Mouse (Mus musculus): ENCODE measurements around the gene Ctc1. TPM values are rescaled to one million over a fixed set of nuclear protein-coding genes. Genes with fewer than 3 reads are reported as not detected.

Ctc1 gene
- polyA plus RNA-seq, 1 experiment from 2014 or later, result 79.1 TPM

DNA sequence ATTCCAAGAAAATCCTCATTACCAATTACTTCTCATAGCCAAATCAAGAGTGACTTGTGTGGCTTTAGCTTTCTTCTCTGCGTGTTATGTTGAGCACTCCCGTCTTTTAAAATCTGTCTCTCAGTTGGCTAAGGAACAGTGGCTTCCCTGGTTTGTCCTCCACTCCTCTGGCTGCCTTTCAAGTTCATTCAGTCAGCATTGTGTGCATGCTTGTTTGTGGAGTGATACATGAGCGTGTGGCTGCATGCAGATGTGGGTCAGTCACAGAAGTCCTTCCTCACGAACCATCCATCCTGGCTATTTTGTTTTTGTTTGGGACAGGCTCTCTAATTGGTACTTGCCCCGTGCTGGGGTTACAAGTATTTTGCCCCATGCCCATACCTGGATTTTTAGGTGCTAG lies 60.9 kb downstream of the Ctc1 start:
- peaks cover 15% of the 10 kb centered on the region for H3K4me1 ChIP-seq (replicated peaks; ENCODE audit: control insufficient read depth, insufficient read depth, low read length)
- no peaks in the 10 kb centered on the region for H3K36me3 ChIP-seq (ENCODE audit: control insufficient read depth, insufficient read depth)
- 43% methylated on average over 5 of the region's 5 CpGs for WGBS
- H3K4me2 ChIP-seq (ENCODE audit: low read length), result no peak overlapping the region
- H3K9ac ChIP-seq (replicated peaks; ENCODE audit: low read depth, low read length), result no peak overlapping the region
- H3K9me3 ChIP-seq (ENCODE audit: control insufficient read depth, low read length), result no peaks in the 10 kb centered on the region
- no peaks in the 10 kb centered on the region for H3K27me3 ChIP-seq (replicated peaks; ENCODE audit: control insufficient read depth, insufficient read depth, low read length)
- no peak overlapping the region for H3K27ac ChIP-seq (ENCODE audit: low read length)
- no peak for ATAC-seq
- no peak overlapping the region for H3K4me3 ChIP-seq (replicated peaks; ENCODE audit: low read length)

DNA sequence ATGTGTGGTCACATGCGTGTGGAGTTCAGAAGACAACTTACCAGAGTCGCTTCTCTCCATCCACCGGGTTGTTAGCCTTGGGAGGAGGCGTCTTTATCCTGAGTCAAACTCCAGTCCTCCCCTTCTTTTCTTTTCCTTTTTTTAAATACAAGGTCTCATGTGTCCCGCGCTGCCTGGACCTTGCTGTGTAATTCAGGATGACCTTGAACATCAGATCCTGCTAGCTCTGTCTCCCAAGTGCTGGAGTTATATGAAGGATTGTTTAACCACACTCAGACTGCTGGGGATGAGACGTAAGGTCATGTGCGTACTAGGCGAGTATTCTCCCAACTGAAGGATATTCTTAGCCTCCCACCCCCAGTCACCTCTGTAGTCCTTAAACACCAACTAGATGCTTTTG lies 61.6 kb downstream of the Ctc1 start:
- H3K9me3 ChIP-seq (ENCODE audit: control insufficient read depth, low read length), result no peaks in the 10 kb centered on the region
- no peak overlapping the region for H3K27ac ChIP-seq (ENCODE audit: low read length)
- H3K36me3 ChIP-seq (ENCODE audit: control insufficient read depth, insufficient read depth), result no peaks in the 10 kb centered on the region
- H3K4me3 ChIP-seq (replicated peaks; ENCODE audit: low read length), result no peak overlapping the region
- no peak overlapping the region for H3K4me2 ChIP-seq (ENCODE audit: low read length)
- H3K9ac ChIP-seq (replicated peaks; ENCODE audit: low read depth, low read length), result no peak overlapping the region
- WGBS, result 83% methylated on average over 9 of the region's 9 CpGs
- no peaks in the 10 kb centered on the region for H3K27me3 ChIP-seq (replicated peaks; ENCODE audit: control insufficient read depth, insufficient read depth, low read length)
- ATAC-seq, result no peak
- H3K4me1 ChIP-seq (replicated peaks; ENCODE audit: control insufficient read depth, insufficient read depth, low read length), result peaks cover 10% of the 10 kb centered on the region

- no peak for ATAC-seq
- Histone ChIP-seq H3K27me3 (replicated peaks; ENCODE audit: control insufficient read depth, insufficient read depth, low read length) (no peaks in the 10 kb centered on the region), H3K9ac (replicated peaks; ENCODE audit: low read depth, low read length) (no peak overlapping the region), H3K4me3 (replicated peaks; ENCODE audit: low read length) (no peak overlapping the region), H3K4me2 (ENCODE audit: low read length) (no peak overlapping the region), H3K36me3 (ENCODE audit: control insufficient read depth, insufficient read depth) (no peaks in the 10 kb centered on the region), H3K4me1 (replicated peaks; ENCODE audit: control insufficient read depth, insufficient read depth, low read length) (peaks cover 6% of the 10 kb centered on the region; the same call in 1 of the 2 replicates), H3K27ac (ENCODE audit: low read length) (no peak overlapping the region), H3K9me3 (ENCODE audit: control insufficient read depth, low read length) (no peaks in the 10 kb centered on the region)
- WGBS, result 89% methylated on average over 6 of the region's 6 CpGs
Observed at GRCm38 (mm10) chr11:69078041-69078440, 62.3 kb downstream of the Ctc1 start.

DNA sequence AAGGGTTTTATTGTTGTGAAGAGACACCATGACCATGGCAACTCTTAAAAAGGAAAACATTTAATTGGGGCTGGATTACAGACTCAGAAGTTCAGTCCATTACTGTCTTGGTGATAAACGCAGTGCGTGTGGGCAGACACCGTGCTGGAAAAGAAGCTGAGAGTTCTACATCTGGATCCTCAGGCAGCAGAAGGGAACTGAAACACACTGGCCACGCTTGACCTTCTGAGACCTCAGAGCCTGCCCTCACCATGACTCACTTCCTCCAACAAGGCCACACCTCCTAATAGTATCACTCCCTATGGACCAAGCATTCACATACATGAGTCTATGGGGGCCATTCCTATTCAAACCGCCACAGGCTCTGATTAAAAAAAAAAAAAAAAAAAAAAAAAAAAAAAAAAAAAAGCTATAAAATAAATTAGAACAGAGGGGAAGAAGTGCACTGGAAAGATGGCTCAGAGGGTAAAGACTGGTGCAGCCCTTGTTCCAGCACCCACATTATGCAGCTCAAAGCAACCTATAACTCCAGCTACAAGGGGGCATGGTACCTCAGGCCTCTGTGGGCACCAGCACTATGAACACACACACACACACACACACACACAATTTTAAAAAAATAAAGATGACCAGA lies 63.2 kb downstream of the Ctc1 start:
- Histone ChIP-seq H3K9ac (replicated peaks; ENCODE audit: low read depth, low read length) (no peak overlapping the region), H3K27ac (ENCODE audit: low read length) (no peak overlapping the region), H3K9me3 (ENCODE audit: control insufficient read depth, low read length) (no peaks in the 10 kb centered on the region), H3K4me1 (replicated peaks; ENCODE audit: control insufficient read depth, insufficient read depth, low read length) (peaks cover 5% of the 10 kb centered on the region; the same call in 1 of the 2 replicates), H3K4me3 (replicated peaks; ENCODE audit: low read length) (no peak overlapping the region), H3K4me2 (ENCODE audit: low read length) (no peak overlapping the region), H3K27me3 (replicated peaks; ENCODE audit: control insufficient read depth, insufficient read depth, low read length) (no peaks in the 10 kb centered on the region), H3K36me3 (ENCODE audit: control insufficient read depth, insufficient read depth) (no peaks in the 10 kb centered on the region)
- ATAC-seq, result no peak
- WGBS, result 85% methylated on average over 5 of the region's 5 CpGs

DNA sequence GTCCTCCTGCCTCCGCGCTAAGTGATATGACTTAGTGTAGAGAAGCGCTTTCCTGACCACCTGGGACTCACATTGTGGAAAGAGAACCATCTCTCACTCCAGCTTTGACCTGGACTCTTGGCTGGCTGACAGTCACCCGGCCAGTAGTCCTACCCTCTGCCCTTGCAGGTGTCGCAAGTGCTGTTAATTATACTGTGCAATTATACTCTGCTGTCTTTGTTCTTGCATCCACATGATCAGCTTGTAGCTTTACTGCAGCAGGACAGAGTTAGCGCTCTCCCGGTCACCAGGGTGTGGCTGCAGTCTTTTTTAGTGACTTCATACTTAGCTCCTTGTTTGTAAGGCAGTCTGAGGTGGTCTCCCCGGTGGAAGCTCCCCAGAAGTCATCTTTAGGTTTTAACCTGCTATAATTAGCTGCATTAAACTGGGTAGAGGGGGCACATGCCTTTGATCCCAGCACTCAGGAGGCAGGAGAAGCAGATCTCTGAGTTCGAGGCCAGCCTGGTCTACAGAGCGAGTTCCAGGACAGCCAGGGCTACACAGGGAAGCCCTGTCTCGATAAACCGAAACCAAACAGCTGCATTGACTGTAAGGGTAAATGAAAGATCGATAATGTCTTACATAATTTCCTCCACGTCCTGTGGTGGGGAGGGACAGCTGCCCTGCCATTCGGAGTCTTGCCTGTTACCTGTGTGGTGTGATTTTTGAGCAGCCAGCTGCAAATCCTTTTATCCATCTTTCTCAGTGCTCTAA lies 64.6 kb downstream of the Ctc1 start:
- no peaks in the 10 kb centered on the region for H3K4me1 ChIP-seq (replicated peaks; ENCODE audit: control insufficient read depth, insufficient read depth, low read length)
- WGBS, result 83% methylated on average over 15 of the region's 15 CpGs
- H3K9me3 ChIP-seq (ENCODE audit: control insufficient read depth, low read length), result no peaks in the 10 kb centered on the region
- H3K27me3 ChIP-seq (replicated peaks; ENCODE audit: control insufficient read depth, insufficient read depth, low read length), result no peaks in the 10 kb centered on the region
- no peak overlapping the region for H3K9ac ChIP-seq (replicated peaks; ENCODE audit: low read depth, low read length)
- H3K4me3 ChIP-seq (replicated peaks; ENCODE audit: low read length), result no peak overlapping the region
- no peak for ATAC-seq
- H3K36me3 ChIP-seq (ENCODE audit: control insufficient read depth, insufficient read depth), result no peaks in the 10 kb centered on the region
- H3K4me2 ChIP-seq (ENCODE audit: low read length), result no peak overlapping the region
- H3K27ac ChIP-seq (ENCODE audit: low read length), result no peak overlapping the region

DNA sequence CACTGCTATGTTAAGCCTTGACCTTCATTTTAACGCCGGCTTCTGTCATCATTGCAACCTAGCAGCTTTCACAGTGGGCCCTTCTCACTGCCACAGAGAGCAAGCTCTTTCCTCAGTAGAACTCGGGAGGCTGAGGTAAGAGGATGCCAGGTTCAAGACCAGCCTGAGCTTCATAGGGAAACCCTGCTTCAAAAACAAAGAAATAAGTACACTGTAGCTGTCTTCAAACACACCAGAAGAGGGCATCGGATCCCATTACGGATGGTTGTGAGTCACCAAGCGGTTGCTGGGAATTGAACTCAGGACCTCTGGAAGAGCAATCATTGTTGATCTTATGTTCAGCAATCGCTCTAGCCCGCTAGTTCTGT lies 65.1 kb downstream of the Ctc1 start:
- Histone ChIP-seq H3K27me3 (replicated peaks; ENCODE audit: control insufficient read depth, insufficient read depth, low read length) (no peaks in the 10 kb centered on the region), H3K9ac (replicated peaks; ENCODE audit: low read depth, low read length) (no peak overlapping the region), H3K9me3 (ENCODE audit: control insufficient read depth, low read length) (no peaks in the 10 kb centered on the region), H3K4me1 (replicated peaks; ENCODE audit: control insufficient read depth, insufficient read depth, low read length) (no peaks in the 10 kb centered on the region), H3K27ac (ENCODE audit: low read length) (no peak overlapping the region), H3K36me3 (ENCODE audit: control insufficient read depth, insufficient read depth) (no peaks in the 10 kb centered on the region), H3K4me3 (replicated peaks; ENCODE audit: low read length) (no peak overlapping the region), H3K4me2 (ENCODE audit: low read length) (no peak overlapping the region)
- 92% methylated on average over 8 of the region's 8 CpGs for WGBS
- no peak for ATAC-seq

GRCm38 (mm10) chr11:69081613-69082012 lies 65.9 kb downstream of the Ctc1 start:
- no peaks in the 10 kb centered on the region for H3K27me3 ChIP-seq (replicated peaks; ENCODE audit: control insufficient read depth, insufficient read depth, low read length)
- H3K4me3 ChIP-seq (replicated peaks; ENCODE audit: low read length), result no peak overlapping the region
- H3K9ac ChIP-seq (replicated peaks; ENCODE audit: low read depth, low read length), result no peak overlapping the region
- H3K36me3 ChIP-seq (ENCODE audit: control insufficient read depth, insufficient read depth), result no peaks in the 10 kb centered on the region
- no peak overlapping the region for H3K27ac ChIP-seq (ENCODE audit: low read length)
- WGBS, result 86% methylated on average over 7 of the region's 7 CpGs
- no peaks in the 10 kb centered on the region for H3K9me3 ChIP-seq (ENCODE audit: control insufficient read depth, low read length)
- no peaks in the 10 kb centered on the region for H3K4me1 ChIP-seq (replicated peaks; ENCODE audit: control insufficient read depth, insufficient read depth, low read length)
- no peak overlapping the region for H3K4me2 ChIP-seq (ENCODE audit: low read length)
- ATAC-seq, result no peak

GRCm38 (mm10) chr11:69085608-69086007 lies 69.9 kb downstream of the Ctc1 start:
- Histone ChIP-seq H3K36me3 (ENCODE audit: control insufficient read depth, insufficient read depth) (0 out of 2 replicates have a peak, but pooled peaks cover 2% of the 10 kb centered on the region), H3K27me3 (replicated peaks; ENCODE audit: control insufficient read depth, insufficient read depth, low read length) (no peaks in the 10 kb centered on the region), H3K4me1 (replicated peaks; ENCODE audit: control insufficient read depth, insufficient read depth, low read length) (peaks cover 20% of the 10 kb centered on the region), H3K27ac (ENCODE audit: low read length) (no peak overlapping the region), H3K4me2 (ENCODE audit: low read length) (no peak overlapping the region), H3K9me3 (ENCODE audit: control insufficient read depth, low read length) (no peaks in the 10 kb centered on the region), H3K9ac (replicated peaks; ENCODE audit: low read depth, low read length) (no peak overlapping the region), H3K4me3 (replicated peaks; ENCODE audit: low read length) (no peak overlapping the region)
- 71% methylated on average over 6 of the region's 6 CpGs for WGBS
- no peak for ATAC-seq

Data from forebrain, embryonic 16.5 days (tissue).